ENCODE assay signal across 8 mouse cellular contexts in genomic region chr4:152086505-152087210, GRCm38 (mm10). TPM values are rescaled to one million over a fixed set of nuclear protein-coding genes. Genes with fewer than 3 reads are reported as not detected.
DNase-seq lines count a peak whose midpoint lies in the region; ATAC-seq and TF ChIP-seq lines count a peak whose summit lies in the region.

No protein-coding gene starts in this region.

- peak overlapping the region; percentile 78 for H3K4me3 ChIP-seq in forebrain, embryonic 16.5 days (replicated peaks; ENCODE audit: low read length)
- peak overlapping the region; percentile 70 for H3K4me3 ChIP-seq in hindbrain, postnatal 0 days (ENCODE audit: low read length)
- H3K4me3 ChIP-seq in limb, embryonic 15.5 days, result peak overlapping the region; percentile 79
- H3K4me3 ChIP-seq in midbrain, postnatal 0 days (ENCODE audit: low read depth, low read length), result peak overlapping the region; percentile 61
- H3K4me3 ChIP-seq in testis, adult 2 months (ENCODE audit: control insufficient read depth, low read depth, low read length), result peak overlapping the region; percentile 86

- ATAC-seq in forebrain, embryonic 16.5 days, result peak; percentile 70
- peak; percentile 62; the same call in 1 of the 2 replicates for ATAC-seq in hindbrain, postnatal 0 days
- peak; percentile 82 for ATAC-seq in limb, embryonic 15.5 days (ENCODE audit: insufficient number of reproducible peaks, low FRiP score, low TSS enrichment, low read depth)
- ATAC-seq in midbrain, postnatal 0 days (ENCODE audit: low FRiP score), result peak; percentile 68

- peak overlapping the region; percentile 83 for H3K9ac ChIP-seq in forebrain, embryonic 16.5 days (replicated peaks; ENCODE audit: low read depth, low read length)
- peak overlapping the region; percentile 72 for H3K9ac ChIP-seq in hindbrain, postnatal 0 days (replicated peaks; ENCODE audit: low read length)
- H3K9ac ChIP-seq in limb, embryonic 15.5 days, result peak overlapping the region; percentile 86
- H3K9ac ChIP-seq in midbrain, postnatal 0 days (replicated peaks; ENCODE audit: low read length, poor library complexity, severe bottlenecking), result peak overlapping the region; percentile 85

- H3K27ac ChIP-seq in forebrain, embryonic 16.5 days (ENCODE audit: low read length), result no peak overlapping the region
- H3K27ac ChIP-seq in hindbrain, postnatal 0 days, result peak overlapping the region; percentile 67
- H3K27ac ChIP-seq in limb, embryonic 15.5 days, result peak overlapping the region; percentile 74
- no peak overlapping the region; the same call in 1 of the 2 replicates for H3K27ac ChIP-seq in midbrain, postnatal 0 days (ENCODE audit: low read depth, low read length)
- peak overlapping the region; percentile 56 for H3K27ac ChIP-seq in testis, adult 2 months (ENCODE audit: control insufficient read depth, insufficient read depth, low read depth, low read length)

- no peaks in the 10 kb centered on the region for H3K27me3 ChIP-seq in forebrain, embryonic 16.5 days (replicated peaks; ENCODE audit: control insufficient read depth, insufficient read depth, low read length)
- H3K27me3 ChIP-seq in hindbrain, postnatal 0 days (ENCODE audit: insufficient read depth, low read length), result no peaks in the 10 kb centered on the region
- H3K27me3 ChIP-seq in limb, embryonic 15.5 days, result no peaks in the 10 kb centered on the region
- no peaks in the 10 kb centered on the region for H3K27me3 ChIP-seq in midbrain, postnatal 0 days (ENCODE audit: insufficient read depth, low read length)
- no peaks in the 10 kb centered on the region for H3K27me3 ChIP-seq in testis, adult 2 months (ENCODE audit: control insufficient read depth, insufficient read depth, low read length)

- no peaks in the 10 kb centered on the region for H3K36me3 ChIP-seq in forebrain, embryonic 16.5 days (ENCODE audit: control insufficient read depth, insufficient read depth)
- no peaks in the 10 kb centered on the region for H3K36me3 ChIP-seq in hindbrain, postnatal 0 days (ENCODE audit: insufficient read depth, low read length)
- H3K36me3 ChIP-seq in limb, embryonic 15.5 days, result peaks cover 7% of the 10 kb centered on the region; the same call in 1 of the 2 replicates
- no peaks in the 10 kb centered on the region for H3K36me3 ChIP-seq in midbrain, postnatal 0 days (ENCODE audit: insufficient read depth, low read length)
- no peaks in the 10 kb centered on the region for H3K36me3 ChIP-seq in testis, adult 2 months (ENCODE audit: control insufficient read depth, insufficient read depth, low read length)

- H3K9me3 ChIP-seq in forebrain, embryonic 16.5 days (ENCODE audit: control insufficient read depth, low read length), result no peaks in the 10 kb centered on the region
- no peaks in the 10 kb centered on the region for H3K9me3 ChIP-seq in hindbrain, postnatal 0 days (ENCODE audit: low read length)
- no peaks in the 10 kb centered on the region for H3K9me3 ChIP-seq in limb, embryonic 15.5 days
- no peaks in the 10 kb centered on the region for H3K9me3 ChIP-seq in midbrain, postnatal 0 days (ENCODE audit: low read length)

- peak; percentile 44; the same call in 1 of the 2 replicates for TF ChIP-seq POLR2A in testis, adult 2 months (IDR thresholded peaks at IDR 0.05; ENCODE audit: control insufficient read depth, low read depth, low read length)

- peak; percentile 81 to 91 for DNase-seq in adrenal gland, adult (ENCODE audit: inconsistent age in 2 of 2, low spot score in 1 of 2)
- no peak for DNase-seq in adrenal gland, adult 8-10 months
- DNase-seq in adrenal gland, adult 2 months, result peak; percentile 83
- DNase-seq in hindbrain, postnatal 0 days (ENCODE audit: low spot score), result peak; percentile 47
- DNase-seq in midbrain, postnatal 0 days (ENCODE audit: low spot score), result no peak

- under 1% methylated on average over 48 of the region's 92 CpGs for WGBS in forebrain, embryonic 16.5 days
- WGBS in hindbrain, postnatal 0 days, result under 1% methylated on average over 65 of the region's 92 CpGs
- under 1% methylated on average over 58 of the region's 92 CpGs for WGBS in limb, embryonic 15.5 days
- WGBS in midbrain, postnatal 0 days, result under 1% methylated on average over 63 of the region's 92 CpGs

- peak overlapping the region; percentile 89 for H3K4me2 ChIP-seq in forebrain, embryonic 16.5 days (ENCODE audit: low read length)
- peak overlapping the region; percentile 86 for H3K4me2 ChIP-seq in hindbrain, postnatal 0 days (ENCODE audit: low read depth, low read length)
- peak overlapping the region; percentile 86 for H3K4me2 ChIP-seq in limb, embryonic 15.5 days
- peak overlapping the region; percentile 87 for H3K4me2 ChIP-seq in midbrain, postnatal 0 days (ENCODE audit: low read depth, low read length, poor library complexity, severe bottlenecking)

- peaks cover 25% of the 10 kb centered on the region for H3K4me1 ChIP-seq in forebrain, embryonic 16.5 days (replicated peaks; ENCODE audit: control insufficient read depth, insufficient read depth, low read length)
- peaks cover 15% of the 10 kb centered on the region for H3K4me1 ChIP-seq in hindbrain, postnatal 0 days (ENCODE audit: insufficient read depth, low read length)
- peaks cover 32% of the 10 kb centered on the region for H3K4me1 ChIP-seq in limb, embryonic 15.5 days
- H3K4me1 ChIP-seq in midbrain, postnatal 0 days (ENCODE audit: insufficient read depth, low read length), result peaks cover 14% of the 10 kb centered on the region; the same call in 1 of the 2 replicates
- H3K4me1 ChIP-seq in testis, adult 2 months (ENCODE audit: control insufficient read depth, insufficient read depth, low read length), result peaks cover 31% of the 10 kb centered on the region

- TF ChIP-seq CTCF in hindbrain, postnatal 0 days (IDR thresholded peaks at IDR 0.05; ENCODE audit: low read depth), result no peak
- no peak for TF ChIP-seq CTCF in midbrain, postnatal 0 days (IDR thresholded peaks at IDR 0.05)
- TF ChIP-seq CTCF in testis, adult 2 months (IDR thresholded peaks at IDR 0.05; ENCODE audit: control insufficient read depth, insufficient read depth, insufficient replicate concordance, low read depth, low read length), result no peak

RNA-seq across cellular contexts. Expression of gene Plekhg5, which starts 14.4 kb away (rescaled TPM):
- total RNA-seq in adrenal gland, adult 8-10 months (2022), result 10 to 100 TPM in 3 of 4 experiments, 1 to 10 TPM in 1; 8.7 to 19.5 (median 15.4) TPM
- total RNA-seq in adrenal gland, adult 2 months (2021), result 10 to 100 TPM in 1 of 2 experiments, 1 to 10 TPM in 1; 7.4 to 15.5 TPM
- 21.9 and 30.7 TPM in 2 replicates for polyA plus RNA-seq in adrenal gland, adult 2 months (2012; rRNA removed)
- 11.7 and 13.2 TPM in 2 replicates for polyA plus RNA-seq in forebrain, embryonic 16.5 days (2015; fragmentation: Nextera tagmentation; extraction: Ambion mirVana)
- 20.7 and 21.0 TPM in 2 replicates for total RNA-seq in hindbrain, postnatal 0 days (2014; rRNA removed)
- 13.1 and 13.3 TPM in 2 replicates for polyA plus RNA-seq in hindbrain, postnatal 0 days (2015; fragmentation: Nextera tagmentation; extraction: Ambion mirVana)
- polyA plus RNA-seq in limb, embryonic 15.5 days (2015; fragmentation: Nextera tagmentation; extraction: Ambion mirVana), result 17.1 and 18.5 TPM in 2 replicates
- total RNA-seq in midbrain, postnatal 0 days (2014; rRNA removed), result 17.6 and 33.5 TPM in 2 replicates
- polyA plus RNA-seq in midbrain, postnatal 0 days (2015; fragmentation: Nextera tagmentation; extraction: Ambion mirVana), result 13.0 and 15.1 TPM in 2 replicates
- polyA plus RNA-seq in testis, adult 2 months (2012; rRNA removed), result 8.8 and 9.7 TPM in 2 replicates

RNA-seq across cellular contexts. Expression of gene Tnfrsf25, which starts 29.1 kb away (rescaled TPM):
- total RNA-seq in adrenal gland, adult 8-10 months (2022), result 1 to 10 TPM in 3 of 4 experiments, under 1 TPM in 1; 0.73 to 2.0 (median 1.3) TPM
- total RNA-seq in adrenal gland, adult 2 months (2021), result 1 to 10 TPM in 1 of 2 experiments, under 1 TPM in 1; 0.79 to 1.3 TPM
- 2.5 TPM in 2 replicates for polyA plus RNA-seq in adrenal gland, adult 2 months (2012; rRNA removed)
- 0.97 and 1.5 TPM in 2 replicates for polyA plus RNA-seq in forebrain, embryonic 16.5 days (2015; fragmentation: Nextera tagmentation; extraction: Ambion mirVana)
- total RNA-seq in hindbrain, postnatal 0 days (2014; rRNA removed), result 0.22 and 1.6 TPM in 2 replicates
- polyA plus RNA-seq in hindbrain, postnatal 0 days (2015; fragmentation: Nextera tagmentation; extraction: Ambion mirVana), result 0.48 and 0.62 TPM in 2 replicates
- polyA plus RNA-seq in limb, embryonic 15.5 days (2015; fragmentation: Nextera tagmentation; extraction: Ambion mirVana), result 1.1 and 1.2 TPM in 2 replicates
- 0.99 and 2.0 TPM in 2 replicates for total RNA-seq in midbrain, postnatal 0 days (2014; rRNA removed)
- polyA plus RNA-seq in midbrain, postnatal 0 days (2015; fragmentation: Nextera tagmentation; extraction: Ambion mirVana), result 0.38 and 0.49 TPM in 2 replicates
- 1.2 and 1.5 TPM in 2 replicates for polyA plus RNA-seq in testis, adult 2 months (2012; rRNA removed)

RNA-seq across cellular contexts. Expression of gene Nol9, which starts 47.5 kb away (rescaled TPM):
- 10 to 100 TPM; 21.3 to 29.6 (median 25.8) TPM for total RNA-seq in adrenal gland, adult 8-10 months (2022)
- 10 to 100 TPM; 16.8 to 30.6 TPM for total RNA-seq in adrenal gland, adult 2 months (2021)
- polyA plus RNA-seq in adrenal gland, adult 2 months (2012; rRNA removed), result 21.3 and 27.4 TPM in 2 replicates
- polyA plus RNA-seq in forebrain, embryonic 16.5 days (2015; fragmentation: Nextera tagmentation; extraction: Ambion mirVana), result 25.1 and 27.7 TPM in 2 replicates
- 33.0 and 39.4 TPM in 2 replicates for total RNA-seq in hindbrain, postnatal 0 days (2014; rRNA removed)
- 17.1 and 17.9 TPM in 2 replicates for polyA plus RNA-seq in hindbrain, postnatal 0 days (2015; fragmentation: Nextera tagmentation; extraction: Ambion mirVana)
- 27.0 and 30.3 TPM in 2 replicates for polyA plus RNA-seq in limb, embryonic 15.5 days (2015; fragmentation: Nextera tagmentation; extraction: Ambion mirVana)
- 22.5 and 27.4 TPM in 2 replicates for total RNA-seq in midbrain, postnatal 0 days (2014; rRNA removed)
- polyA plus RNA-seq in midbrain, postnatal 0 days (2015; fragmentation: Nextera tagmentation; extraction: Ambion mirVana), result 17.5 and 19.0 TPM in 2 replicates
- 7.7 and 8.0 TPM in 2 replicates for polyA plus RNA-seq in testis, adult 2 months (2012; rRNA removed)

RNA-seq across cellular contexts. Expression of gene Tas1r1, which starts 48.3 kb away (rescaled TPM):
- total RNA-seq in adrenal gland, adult 8-10 months (2022), result under 1 TPM in 1 of 4 experiments, not detected in 3; 0.71 TPM
- 1 to 10 TPM in 1 of 2 experiments, not detected in 1; 1.4 TPM for total RNA-seq in adrenal gland, adult 2 months (2021)
- polyA plus RNA-seq in adrenal gland, adult 2 months (2012; rRNA removed), result 0.09 TPM in 1 of 2 replicates, not detected in the other
- polyA plus RNA-seq in forebrain, embryonic 16.5 days (2015; fragmentation: Nextera tagmentation; extraction: Ambion mirVana), result 0.97 and 1.6 TPM in 2 replicates
- 0.42 and 0.93 TPM in 2 replicates for total RNA-seq in hindbrain, postnatal 0 days (2014; rRNA removed)
- polyA plus RNA-seq in hindbrain, postnatal 0 days (2015; fragmentation: Nextera tagmentation; extraction: Ambion mirVana), result 1.7 TPM in 2 replicates
- polyA plus RNA-seq in limb, embryonic 15.5 days (2015; fragmentation: Nextera tagmentation; extraction: Ambion mirVana), result 0.81 and 1.7 TPM in 2 replicates
- total RNA-seq in midbrain, postnatal 0 days (2014; rRNA removed), result 0.11 and 1.5 TPM in 2 replicates
- polyA plus RNA-seq in midbrain, postnatal 0 days (2015; fragmentation: Nextera tagmentation; extraction: Ambion mirVana), result 1.6 TPM in 2 replicates
- polyA plus RNA-seq in testis, adult 2 months (2012; rRNA removed), result 30.2 and 37.6 TPM in 2 replicates

RNA-seq across cellular contexts. Expression of gene Zbtb48, which starts 59.2 kb away (rescaled TPM):
- total RNA-seq in adrenal gland, adult 8-10 months (2022), result 10 to 100 TPM in 3 of 4 experiments, 1 to 10 TPM in 1; 7.1 to 17.4 (median 13.7) TPM
- 10 to 100 TPM in 1 of 2 experiments, 1 to 10 TPM in 1; 7.9 to 10.2 TPM for total RNA-seq in adrenal gland, adult 2 months (2021)
- 9.1 and 10.5 TPM in 2 replicates for polyA plus RNA-seq in adrenal gland, adult 2 months (2012; rRNA removed)
- 23.4 and 25.4 TPM in 2 replicates for polyA plus RNA-seq in forebrain, embryonic 16.5 days (2015; fragmentation: Nextera tagmentation; extraction: Ambion mirVana)
- 7.0 and 8.6 TPM in 2 replicates for total RNA-seq in hindbrain, postnatal 0 days (2014; rRNA removed)
- 10.7 and 16.2 TPM in 2 replicates for polyA plus RNA-seq in hindbrain, postnatal 0 days (2015; fragmentation: Nextera tagmentation; extraction: Ambion mirVana)
- 17.2 and 19.5 TPM in 2 replicates for polyA plus RNA-seq in limb, embryonic 15.5 days (2015; fragmentation: Nextera tagmentation; extraction: Ambion mirVana)
- 7.8 and 8.9 TPM in 2 replicates for total RNA-seq in midbrain, postnatal 0 days (2014; rRNA removed)
- 17.0 and 20.6 TPM in 2 replicates for polyA plus RNA-seq in midbrain, postnatal 0 days (2015; fragmentation: Nextera tagmentation; extraction: Ambion mirVana)
- 18.2 and 22.4 TPM in 2 replicates for polyA plus RNA-seq in testis, adult 2 months (2012; rRNA removed)

Comparison
In these comparisons a context has a peak if more than half of its experiments do, and no peak if none do; other contexts are left out.
1. DNase-seq: peak in adrenal gland, adult (2 of 2), adrenal gland, adult 2 months (single experiment) and hindbrain, postnatal 0 days (single experiment); none in adrenal gland, adult 8-10 months (single experiment) and midbrain, postnatal 0 days (single experiment).
2. H3K27ac ChIP-seq: peak in hindbrain, postnatal 0 days (single experiment), limb, embryonic 15.5 days (single experiment) and testis, adult 2 months (single experiment); none in forebrain, embryonic 16.5 days (single experiment) and midbrain, postnatal 0 days (single experiment).
3. Peak in every context shown above with its lines, with median percentiles within 50 percentile points of each other: ATAC-seq, H3K4me2 ChIP-seq, H3K4me3 ChIP-seq and H3K9ac ChIP-seq.